8 mouse cellular contexts compared by ENCODE assay signal in genomic region chr4:103113402-103113801, GRCm38 (mm10). TPM values are rescaled to one million over a fixed set of nuclear protein-coding genes. Genes with fewer than 3 reads are reported as not detected.
DNase-seq lines count a peak whose midpoint lies in the region; ATAC-seq and TF ChIP-seq lines count a peak whose summit lies in the region.

No protein-coding gene starts in this region.

- no peak overlapping the region for H3K27ac ChIP-seq in spleen, adult 2 months (ENCODE audit: insufficient read depth, low read length)
- peak overlapping the region; percentile 99 for H3K27ac ChIP-seq in limb, embryonic 14.5 days (replicated peaks; ENCODE audit: low read depth, low read length)
- H3K27ac ChIP-seq in stomach, postnatal 0 days (replicated peaks): no peak overlapping the region

- H3K9me3 ChIP-seq in limb, embryonic 14.5 days (ENCODE audit: control insufficient read depth, low read length): no peaks in the 10 kb centered on the region
- H3K9me3 ChIP-seq in stomach, postnatal 0 days (ENCODE audit: control insufficient read depth, low read length): no peaks in the 10 kb centered on the region

- peak overlapping the region; percentile 74 for H3K4me3 ChIP-seq in spleen, adult 2 months (ENCODE audit: extremely low read depth, insufficient read depth, insufficient read length)
- H3K4me3 ChIP-seq in limb, embryonic 14.5 days (replicated peaks; ENCODE audit: low read length): peak overlapping the region; percentile 70
- H3K4me3 ChIP-seq in stomach, postnatal 0 days (ENCODE audit: low read depth, low read length): peak overlapping the region; percentile 83

- H3K4me1 ChIP-seq in spleen, adult 2 months (ENCODE audit: control insufficient read depth, insufficient read depth, insufficient read length): peaks cover 3% of the 10 kb centered on the region; the same call in 1 of the 2 replicates
- peaks cover 10% of the 10 kb centered on the region; the same call in 1 of the 2 replicates for H3K4me1 ChIP-seq in limb, embryonic 14.5 days (ENCODE audit: control insufficient read depth, insufficient read depth, low read length)
- H3K4me1 ChIP-seq in stomach, postnatal 0 days (replicated peaks; ENCODE audit: control insufficient read depth, insufficient read depth): no peaks in the 10 kb centered on the region

- peak overlapping the region; percentile 81 for H3K9ac ChIP-seq in limb, embryonic 14.5 days (ENCODE audit: low read depth, low read length, severe bottlenecking)
- peak overlapping the region; percentile 81 for H3K9ac ChIP-seq in stomach, postnatal 0 days (ENCODE audit: low read length)

- no peak for ATAC-seq in limb, embryonic 14.5 days (ENCODE audit: low FRiP score, low read depth)
- no peak for ATAC-seq in stomach, postnatal 0 days (ENCODE audit: low FRiP score, low TSS enrichment)

- TF ChIP-seq EP300 in stomach, postnatal 0 days (optimal IDR thresholded peaks at IDR 0.05): no peak

- no peaks in the 10 kb centered on the region for H3K27me3 ChIP-seq in spleen, adult 2 months (ENCODE audit: control insufficient read depth, insufficient read depth, low read length)
- H3K27me3 ChIP-seq in limb, embryonic 14.5 days (ENCODE audit: control insufficient read depth, insufficient read depth, low read length): no peaks in the 10 kb centered on the region
- H3K27me3 ChIP-seq in stomach, postnatal 0 days (ENCODE audit: control insufficient read depth, insufficient read depth, low read length): no peaks in the 10 kb centered on the region

- no peak for TF ChIP-seq POLR2A in spleen, adult 2 months (IDR thresholded peaks at IDR 0.05; ENCODE audit: low read depth, low read length)
- TF ChIP-seq POLR2A in limb, embryonic 14.5 days (IDR thresholded peaks at IDR 0.05; ENCODE audit: borderline replicate concordance, extremely low read depth, insufficient read depth, insufficient read length): no peak

- DNase-seq in cerebellum, adult 11-12 months: peak; percentile 8
- DNase-seq in cerebellum, postnatal 36 days: no peak
- DNase-seq in spleen, adult 2 months (ENCODE audit: low read depth in 1 of 2, low spot score in 2 of 2): no peak
- no peak for DNase-seq in spleen, postnatal 10 days (ENCODE audit: low spot score in 2 of 2)
- DNase-seq in limb, embryonic 14.5 days (ENCODE audit: low spot score): no peak
- DNase-seq in stomach, postnatal 0 days (ENCODE audit: low spot score): no peak
- DNase-seq in ovary, postnatal 36 days (ENCODE audit: low spot score): no peak
- no peak for DNase-seq in right cerebral cortex, adult 18-20 months

- peak overlapping the region; percentile 58 for H3K4me2 ChIP-seq in limb, embryonic 14.5 days (replicated peaks; ENCODE audit: low read depth, low read length, severe bottlenecking)
- H3K4me2 ChIP-seq in stomach, postnatal 0 days (replicated peaks; ENCODE audit: low read depth): peak overlapping the region; percentile 74

- 0 out of 2 replicates have a peak, but pooled peaks cover 4% of the 10 kb centered on the region for H3K36me3 ChIP-seq in spleen, adult 2 months (ENCODE audit: control insufficient read depth, insufficient read depth, low read length)
- H3K36me3 ChIP-seq in limb, embryonic 14.5 days (ENCODE audit: control insufficient read depth, insufficient read depth, low read length): 0 out of 2 replicates have a peak, but pooled peaks cover 5% of the 10 kb centered on the region
- 0 out of 2 replicates have a peak, but pooled peaks cover 3% of the 10 kb centered on the region for H3K36me3 ChIP-seq in stomach, postnatal 0 days (ENCODE audit: control insufficient read depth, insufficient read depth, low read length)

- no peak for TF ChIP-seq CTCF in spleen, adult 2 months (IDR thresholded peaks at IDR 0.05; ENCODE audit: extremely low read depth, insufficient read depth, insufficient read length, insufficient replicate concordance)
- no peak for TF ChIP-seq CTCF in stomach, postnatal 0 days (IDR thresholded peaks at IDR 0.05; ENCODE audit: low read depth)

- 8% methylated on average over 11 of the region's 11 CpGs for WGBS in spleen, adult 2 months
- 4% methylated on average over 11 of the region's 11 CpGs for WGBS in limb, embryonic 14.5 days
- WGBS in stomach, postnatal 0 days: 5% methylated on average over 11 of the region's 11 CpGs

RNA-seq across cellular contexts. Expression of gene Mier1, which starts 0.8 kb away (rescaled TPM):
- 8.6 and 9.7 TPM in 2 replicates for polyA plus RNA-seq in spleen, adult 2 months (2012; rRNA removed)
- 32.8 and 32.9 TPM in 2 replicates for polyA plus RNA-seq in limb, embryonic 14.5 days (2012; rRNA removed)
- 41.2 and 46.4 TPM in 2 replicates for polyA plus RNA-seq in limb, embryonic 14.5 days (2014; fragmentation: Nextera tagmentation; extraction: Ambion mirVana)
- polyA plus RNA-seq in stomach, postnatal 0 days (2015; fragmentation: Nextera tagmentation; extraction: Ambion mirVana): 24.8 and 31.1 TPM in 2 replicates

RNA-seq across cellular contexts. Expression of gene Wdr78, which starts 1.0 kb away (rescaled TPM):
- polyA plus RNA-seq in spleen, adult 2 months (2012; rRNA removed): 0.57 and 1.2 TPM in 2 replicates
- 5.4 and 7.0 TPM in 2 replicates for polyA plus RNA-seq in limb, embryonic 14.5 days (2012; rRNA removed)
- 3.4 and 4.4 TPM in 2 replicates for polyA plus RNA-seq in limb, embryonic 14.5 days (2014; fragmentation: Nextera tagmentation; extraction: Ambion mirVana)
- 0.25 and 0.28 TPM in 2 replicates for polyA plus RNA-seq in stomach, postnatal 0 days (2015; fragmentation: Nextera tagmentation; extraction: Ambion mirVana)
